Mouse (Mus musculus): ENCODE data around the gene Corin.
A peak's percentile ranks its signal among the peaks of the same experiment; 100 is the strongest.

The Corin gene

DNA sequence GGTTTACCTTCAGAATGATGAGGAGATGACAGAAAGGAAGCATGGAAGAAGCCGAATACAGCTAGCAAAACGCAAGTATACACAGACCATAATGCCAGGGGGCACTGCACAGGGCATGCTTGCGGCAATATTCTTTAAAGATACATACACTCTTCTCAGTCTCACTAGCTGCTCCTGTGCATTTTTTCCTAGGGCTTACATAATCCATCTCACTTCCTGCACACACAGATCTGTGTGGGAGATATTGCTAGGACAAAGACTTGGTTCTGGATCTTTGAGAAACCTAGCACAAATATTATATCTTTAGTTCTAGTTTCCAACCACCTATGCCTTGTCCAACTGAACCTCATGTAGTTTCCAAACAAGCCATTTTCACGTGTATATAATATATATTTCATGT, 189.0 kb downstream of the Corin start:
- DNase-seq (ENCODE audit: low spot score) = no peak

DNA sequence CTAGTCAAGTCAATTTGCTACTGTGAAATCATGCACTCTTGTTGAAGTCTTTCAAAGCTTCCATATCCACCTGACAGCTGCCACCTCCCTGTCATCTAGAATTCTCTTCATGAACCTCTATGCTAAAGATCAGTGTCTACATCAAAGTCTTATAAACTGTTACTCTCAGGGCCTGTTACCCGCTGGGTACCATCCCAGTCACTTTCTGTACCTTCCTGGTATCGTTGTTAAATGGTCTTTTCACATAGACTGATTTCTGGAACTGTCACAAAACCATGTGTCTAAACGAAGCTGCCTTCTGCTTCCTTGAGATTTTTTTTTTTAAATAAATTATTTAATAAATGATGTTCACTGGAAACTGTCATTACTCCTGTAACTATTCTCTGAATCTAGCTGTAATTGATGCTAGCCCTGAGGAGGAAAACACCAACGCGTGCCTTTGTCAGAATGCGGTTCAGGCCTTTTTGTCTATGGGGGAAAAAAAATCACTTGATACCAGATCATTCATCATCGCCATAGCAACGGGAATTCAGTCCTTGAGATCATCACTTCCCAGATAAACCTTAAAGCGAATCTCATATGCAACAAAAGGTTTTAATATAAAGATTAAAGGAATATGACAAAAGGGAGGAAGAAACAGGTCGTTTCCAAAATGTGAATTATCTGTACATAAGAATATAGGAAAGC, 205.7 kb downstream of the Corin start:
- no peak for DNase-seq (ENCODE audit: low spot score)

DNA sequence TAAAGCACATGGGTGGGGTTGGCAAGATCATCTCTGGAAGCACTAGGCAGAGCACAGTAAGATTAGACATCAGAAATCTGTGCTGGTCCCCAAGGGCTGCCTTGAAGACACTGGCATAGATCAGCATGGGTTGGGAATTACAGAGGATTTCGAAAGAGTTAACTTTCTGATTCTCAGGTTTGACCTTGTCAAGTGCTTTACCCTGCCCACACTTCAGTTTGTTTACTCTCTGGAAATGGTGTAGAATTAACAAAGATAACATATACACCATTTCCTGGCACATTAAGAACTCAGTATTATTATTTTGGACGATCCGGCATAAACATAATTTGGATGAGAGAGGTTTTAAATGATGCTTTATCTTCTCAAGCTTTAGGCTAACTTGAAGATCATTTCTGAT, 219.2 kb downstream of the Corin start:
- no peak for DNase-seq (ENCODE audit: low spot score)

DNA sequence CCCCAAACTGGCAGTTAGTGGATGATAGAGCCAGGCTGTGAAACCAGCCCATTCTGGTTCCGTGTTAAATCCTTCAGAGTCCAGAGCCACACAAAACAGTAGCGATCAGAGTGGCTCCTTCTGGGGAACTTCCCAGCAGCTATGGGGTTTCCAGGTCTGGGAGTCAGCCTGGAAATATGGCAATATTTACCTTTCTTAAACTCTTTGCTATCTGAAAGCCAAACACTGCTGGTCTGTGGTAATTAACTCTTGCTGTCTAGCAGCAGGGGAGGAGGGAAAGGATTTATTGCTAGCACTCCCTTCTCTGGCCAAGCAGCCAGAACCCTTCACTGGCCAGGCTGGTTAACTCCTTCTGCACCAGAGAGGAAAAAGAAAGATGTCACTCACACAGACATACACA, 221.4 kb downstream of the Corin start:
- DNase-seq (ENCODE audit: low spot score) = no peak

DNA sequence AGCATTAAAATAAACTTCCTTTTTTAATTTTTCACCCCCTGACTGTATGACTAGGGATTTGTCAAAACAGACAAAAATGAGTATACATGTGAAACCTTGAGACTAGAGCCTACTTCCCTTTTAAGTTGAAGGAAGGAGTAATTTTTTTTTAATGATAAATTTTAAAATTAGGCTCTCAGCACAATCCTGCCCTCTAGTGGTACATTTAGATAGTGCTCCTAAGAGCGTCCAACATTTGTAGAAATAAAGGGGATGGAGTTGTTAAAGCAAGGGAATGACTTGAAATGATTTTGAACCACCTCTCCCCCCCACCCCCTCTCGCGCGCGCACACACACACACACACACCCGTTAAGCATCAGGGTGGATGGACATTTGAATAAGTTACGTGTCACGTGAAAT, 234.6 kb downstream of the Corin start:
- peak; percentile 44 for DNase-seq (ENCODE audit: low spot score)

DNA sequence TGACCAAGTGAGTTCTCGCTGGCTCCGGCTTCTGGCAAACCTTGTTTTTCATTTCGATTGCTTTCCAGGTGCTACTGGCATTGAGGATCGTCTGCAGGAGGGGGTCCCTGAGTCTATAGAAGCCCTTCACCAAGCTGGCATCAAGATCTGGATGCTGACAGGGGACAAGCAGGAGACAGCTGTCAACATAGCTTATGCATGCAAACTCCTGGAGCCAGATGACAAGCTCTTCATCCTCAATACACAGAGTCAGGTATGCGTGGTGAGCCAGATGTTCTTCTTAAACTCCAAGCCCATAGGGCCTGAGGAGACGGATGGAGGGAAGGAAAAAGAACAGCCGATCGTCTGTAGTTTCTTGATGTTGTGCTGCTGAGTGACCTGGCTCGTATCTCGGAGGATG, 235.1 kb downstream of the Corin start:
- no peak for DNase-seq (ENCODE audit: low spot score)

DNA sequence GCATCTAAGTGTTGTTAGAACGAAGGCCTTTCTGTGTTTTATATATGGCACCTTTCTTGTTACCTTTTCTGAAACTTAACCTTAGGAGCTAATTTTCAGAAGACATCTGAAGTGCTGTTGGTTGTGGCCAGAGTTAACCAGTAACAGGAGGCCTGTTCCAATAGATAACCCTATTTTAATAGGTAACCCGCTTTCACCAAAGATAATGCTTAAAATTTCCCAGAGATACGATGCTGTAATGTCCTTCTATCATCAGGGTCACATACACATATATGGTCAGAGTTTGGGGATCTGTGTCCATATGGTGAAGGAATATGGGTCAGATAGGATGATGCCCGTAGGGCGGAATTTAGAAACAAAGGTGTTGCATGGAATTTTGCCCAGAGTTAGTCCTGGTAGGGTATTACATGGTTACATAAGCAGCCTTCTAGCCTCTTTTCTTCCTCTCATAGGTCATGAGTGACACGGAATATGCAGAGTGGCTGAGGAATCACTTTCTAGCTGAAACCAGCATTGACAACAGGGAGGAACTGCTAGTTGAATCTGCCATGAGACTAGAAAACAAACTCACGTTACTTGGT, 237.2 kb downstream of the Corin start:
- no peak for DNase-seq (ENCODE audit: low spot score)

DNA sequence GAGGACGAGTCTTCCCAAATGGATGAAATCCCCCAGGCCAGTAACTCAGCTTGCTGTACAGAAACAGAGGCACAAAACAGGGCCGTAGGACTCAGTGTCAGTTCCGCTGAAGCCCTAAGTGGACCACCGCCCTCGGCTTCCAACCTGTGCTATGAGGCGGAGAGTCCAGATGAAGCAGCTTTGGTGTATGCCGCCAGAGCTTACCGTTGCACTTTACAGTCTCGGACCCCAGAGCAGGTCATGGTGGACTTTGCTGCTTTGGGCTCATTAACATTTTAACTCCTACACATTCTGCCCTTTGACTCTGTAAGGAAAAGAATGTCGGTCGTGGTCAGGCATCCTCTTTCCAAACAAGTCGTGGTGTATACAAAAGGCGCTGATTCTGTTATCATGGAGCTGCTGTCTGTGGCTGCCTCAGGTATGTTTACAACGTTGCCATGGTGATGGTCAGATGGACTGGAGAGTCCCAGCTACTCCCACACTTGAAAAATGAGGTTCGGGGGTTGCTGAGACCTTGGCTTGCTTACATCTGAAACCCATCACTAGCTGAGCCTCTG, 240.0 kb downstream of the Corin start:
- DNase-seq (ENCODE audit: low spot score) = no peak

DNA sequence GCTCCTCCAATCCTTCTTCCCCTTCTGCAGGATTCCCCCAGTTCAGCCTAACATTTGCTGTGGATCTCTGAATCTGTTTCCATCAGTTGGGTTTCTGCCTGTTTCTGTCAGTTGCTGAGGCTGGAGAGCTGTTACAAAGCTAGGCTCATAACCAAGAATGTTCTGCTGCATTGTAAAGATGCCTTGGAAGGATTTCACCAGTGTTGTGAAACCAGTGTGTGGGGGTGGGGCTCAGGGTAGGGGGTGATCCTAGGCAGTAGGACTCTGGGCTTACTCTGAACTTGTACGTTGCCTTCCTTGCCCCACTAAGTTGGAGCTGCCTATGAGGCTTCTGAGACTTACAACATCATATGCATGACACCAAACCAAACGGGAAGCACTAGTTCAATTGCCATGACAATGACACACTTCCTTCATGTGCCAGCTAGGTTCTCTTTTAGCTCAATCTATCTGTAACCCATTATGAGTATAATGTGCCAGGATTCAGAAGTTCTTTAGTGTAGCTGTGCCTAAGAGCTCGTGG, 242.4 kb downstream of the Corin start:
- no peak for DNase-seq (ENCODE audit: low spot score)

DNA sequence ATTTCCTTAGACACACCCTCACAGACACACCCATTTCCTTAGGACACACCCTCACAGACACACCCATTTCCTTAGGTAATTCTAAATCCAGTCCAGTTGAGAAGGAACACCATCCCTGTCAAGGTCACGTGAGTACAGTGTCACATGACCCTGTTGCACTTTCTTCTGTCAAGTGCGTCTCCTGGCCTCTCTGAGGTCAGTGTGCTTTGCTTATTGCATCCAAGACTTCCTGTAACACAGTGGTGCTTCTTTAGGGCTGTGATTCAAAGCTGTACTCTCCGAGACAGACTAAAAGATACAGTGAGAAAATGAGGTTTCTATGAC, 245.0 kb downstream of the Corin start:
- peak; percentile 21 for DNase-seq (ENCODE audit: low spot score)

DNA sequence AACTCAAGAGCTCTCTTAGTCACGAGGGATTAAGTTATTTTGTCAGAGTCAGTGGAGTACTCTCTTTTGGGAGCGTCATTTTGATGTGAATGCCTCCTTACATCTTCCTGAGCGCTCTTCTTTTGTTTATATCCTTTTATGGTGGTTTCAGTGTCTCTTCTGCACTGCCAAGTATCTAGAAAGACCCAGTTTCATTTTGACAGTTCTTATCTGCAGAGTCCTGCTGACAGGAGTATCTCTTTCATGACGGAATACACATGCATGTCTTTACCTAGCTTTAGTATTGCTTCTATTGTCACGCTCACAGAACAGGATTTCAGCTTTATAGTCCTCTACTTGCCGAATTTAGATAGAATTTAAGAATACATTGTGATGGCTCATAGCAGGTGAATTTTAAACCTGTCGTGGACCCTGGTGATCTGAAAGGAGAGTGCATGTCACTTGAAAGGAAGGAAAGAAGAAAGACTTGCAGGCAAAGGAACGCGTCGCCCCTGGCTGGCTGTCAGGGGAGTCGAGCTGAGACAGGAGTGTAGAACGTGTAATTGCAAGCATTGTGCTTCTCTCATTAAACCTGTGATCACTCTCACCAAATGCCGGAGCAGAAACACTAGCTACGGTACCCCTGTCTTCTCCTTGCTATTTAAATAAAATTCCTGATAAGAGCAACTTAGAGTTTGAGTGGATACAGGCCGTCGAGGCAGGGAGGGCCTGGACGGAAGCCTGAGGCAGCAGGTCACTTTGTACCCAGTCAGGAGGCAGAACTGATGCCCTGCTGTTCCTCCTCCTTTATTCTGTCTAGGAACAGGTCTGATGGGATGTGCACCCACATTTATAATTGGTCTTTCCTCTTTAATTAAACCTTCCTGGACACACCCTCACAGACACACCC, 245.6 kb downstream of the Corin start:
- DNase-seq (ENCODE audit: low spot score) = no peak

DNA sequence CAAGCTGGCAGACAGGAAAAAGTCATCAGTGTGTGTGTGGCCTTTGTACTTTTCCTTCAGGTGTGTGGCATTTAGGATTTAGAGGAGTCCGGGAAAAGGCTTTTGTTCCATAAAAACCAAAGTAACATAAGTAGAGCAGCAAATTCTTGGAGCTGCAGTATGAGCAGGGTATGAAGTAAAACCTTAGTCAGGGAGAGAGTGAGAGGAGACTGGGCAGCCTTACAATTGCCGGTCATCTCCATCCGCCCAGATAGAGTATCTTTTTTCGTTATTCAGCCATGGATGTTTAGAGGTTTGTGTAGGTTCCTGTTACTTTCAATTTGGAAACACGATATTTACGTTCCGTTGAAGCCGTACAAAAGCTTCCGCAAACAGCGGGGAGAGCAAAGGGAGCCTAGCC, 247.2 kb downstream of the Corin start:
- no peak for DNase-seq (ENCODE audit: low spot score)

DNA sequence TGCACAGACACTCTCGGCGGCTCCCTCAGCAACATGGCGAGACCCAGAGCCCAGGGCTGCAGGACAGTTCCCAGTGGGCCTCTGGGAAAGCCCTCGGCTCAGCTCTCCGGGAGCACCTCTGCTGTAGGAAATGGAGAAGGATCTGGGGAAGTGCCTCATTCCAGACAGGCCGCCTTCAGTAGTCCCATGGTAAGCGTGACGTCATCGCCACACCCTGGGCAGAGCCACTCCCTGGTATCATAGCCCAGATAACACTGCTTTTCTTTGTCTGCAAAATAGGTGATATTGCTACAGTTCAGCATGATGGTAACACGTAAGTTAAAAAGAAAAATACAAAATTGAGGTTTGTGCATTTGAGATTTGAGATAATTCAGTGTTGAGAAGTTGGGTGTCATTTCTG, 249.3 kb downstream of the Corin start:
- DNase-seq (ENCODE audit: low spot score) = peak; percentile 45

DNA sequence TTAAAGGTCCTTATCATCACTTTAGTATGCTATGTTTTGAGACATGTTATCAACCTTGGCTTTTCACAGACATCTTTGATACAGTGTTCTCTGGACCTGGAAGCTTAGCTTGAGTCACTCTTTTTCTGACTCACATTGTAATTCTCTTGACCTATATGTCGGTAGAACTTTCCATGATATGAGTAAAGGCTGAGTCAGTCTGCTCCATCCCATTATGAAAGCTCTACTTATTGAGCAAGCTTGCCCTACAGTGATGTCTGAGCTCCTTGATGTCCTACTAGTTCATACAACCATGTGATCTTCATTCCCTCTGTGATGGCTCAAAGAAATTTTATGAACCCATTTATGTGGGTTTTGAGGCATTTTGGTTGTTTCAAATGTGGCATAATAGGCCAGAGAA, 254.1 kb downstream of the Corin start:
- no peak for DNase-seq (ENCODE audit: low spot score)

All from c-Kit-positive CD71-positive TER-119-positive erythroid progenitor cells, embryonic 14.5 days (primary cell).